Mouse (Mus musculus) B cell, adult 2 months (primary cell): ENCODE data around the gene Synj2.

Source experiments
- DNase-seq, 2 experiments: peaks; one replicate each; pipeline ENCODE4 v3.0.0; 2022

Synj2 gene

DNA sequence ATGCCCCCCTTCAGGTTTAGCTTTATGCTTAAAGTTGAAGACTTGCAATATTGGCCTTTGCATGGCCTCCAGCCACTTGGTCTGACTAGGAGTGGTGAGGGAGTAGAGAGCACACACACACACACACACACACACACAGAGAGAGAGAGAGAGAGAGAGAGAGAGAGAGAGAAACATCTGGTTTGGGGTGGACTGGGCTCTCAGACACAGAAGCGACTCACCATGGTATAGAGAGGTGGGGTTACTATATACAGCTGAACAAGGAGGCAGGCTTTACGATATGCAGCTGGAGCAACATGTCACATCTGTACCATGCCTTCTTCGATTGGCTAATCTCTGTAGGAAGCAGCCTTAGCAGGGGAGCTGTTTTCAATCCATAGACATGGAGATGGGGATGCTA lies 5.4 kb upstream of the Synj2 start:
- DNase-seq, result peak in 1 of 2 experiments; percentile 7

DNA sequence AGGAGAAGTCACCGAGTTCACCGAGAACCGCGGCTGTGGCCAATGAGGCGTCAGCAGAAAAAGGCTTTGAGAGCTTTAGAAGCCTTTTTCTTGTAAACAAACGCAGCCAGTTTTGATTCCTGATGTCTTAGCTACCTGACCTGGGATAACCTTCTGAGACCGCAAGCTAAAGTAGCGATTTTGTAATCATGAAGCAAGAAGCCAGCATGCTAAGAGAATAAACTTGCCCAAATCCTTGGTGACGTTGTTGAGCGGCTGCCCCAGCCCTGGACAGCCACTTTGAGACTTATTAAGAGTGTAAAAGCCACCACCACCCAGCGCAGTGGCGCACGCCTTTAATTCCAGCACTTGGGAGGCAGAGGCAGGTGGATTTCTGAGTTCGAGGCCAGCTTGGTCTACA lies 4.8 kb upstream of the Synj2 start:
- no peak for DNase-seq

DNA sequence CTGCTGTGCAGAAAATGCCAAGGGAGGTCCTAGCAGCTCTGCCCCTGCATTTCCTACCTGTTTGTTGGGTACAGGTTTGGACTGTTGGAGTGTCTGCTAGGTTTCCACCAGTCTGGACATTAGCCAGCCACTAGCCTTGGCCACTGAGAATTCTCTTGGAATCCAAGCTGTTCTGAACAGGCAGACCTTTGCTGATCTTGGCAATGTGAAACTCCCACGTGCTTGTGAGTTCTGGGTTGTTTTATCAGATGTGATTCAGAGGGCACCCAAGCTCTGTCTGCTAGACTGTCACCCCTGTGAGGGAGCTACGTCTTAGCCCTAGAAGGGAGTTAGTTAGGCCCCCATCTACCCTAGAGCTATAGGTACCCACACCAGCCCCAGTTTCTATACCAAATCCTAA lies 3.6 kb upstream of the Synj2 start:
- no peak for DNase-seq

DNA sequence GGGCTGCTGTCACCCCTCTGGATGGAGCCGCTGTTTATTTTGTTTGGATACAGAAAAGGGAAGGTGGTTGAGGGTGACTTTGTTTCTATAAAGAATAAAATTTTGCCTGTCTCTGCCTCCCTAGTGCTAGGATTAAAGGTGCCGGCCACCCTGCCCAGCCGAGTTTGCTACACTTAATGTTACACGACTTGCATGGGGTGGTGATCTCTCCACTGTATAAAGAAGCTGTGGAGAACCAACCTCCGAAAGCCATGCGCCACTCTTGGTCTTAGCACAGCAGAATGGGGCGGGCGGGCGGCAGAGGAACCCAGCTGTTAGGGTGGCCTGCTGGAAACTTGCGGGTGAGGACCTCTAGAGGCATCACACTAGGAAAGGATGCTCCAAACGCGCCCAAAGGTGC lies 1.2 kb upstream of the Synj2 start:
- DNase-seq, result no peak

DNA sequence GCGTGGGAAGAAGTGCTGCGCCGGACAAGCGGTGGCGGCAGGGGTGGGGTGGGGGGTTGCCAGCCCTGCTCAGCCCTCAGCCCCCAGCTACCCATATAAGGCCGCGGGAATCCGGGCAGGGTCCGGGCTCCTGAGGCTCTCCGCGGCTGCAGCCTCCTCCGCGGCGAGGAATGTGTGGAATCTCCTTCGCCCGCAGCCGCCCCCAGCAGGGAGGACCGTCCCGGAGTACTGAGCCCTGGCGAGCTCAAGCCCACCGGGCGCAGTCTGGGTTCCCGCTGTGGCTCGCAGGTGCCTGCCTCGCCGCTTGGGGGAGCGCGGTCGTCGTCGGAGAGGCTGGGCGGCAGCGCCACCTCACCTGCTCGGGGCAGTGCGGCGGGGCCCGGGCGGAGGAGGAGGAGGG lies 288 bp upstream of the Synj2 start:
- DNase-seq, result peak; percentile 87 to 88

DNA sequence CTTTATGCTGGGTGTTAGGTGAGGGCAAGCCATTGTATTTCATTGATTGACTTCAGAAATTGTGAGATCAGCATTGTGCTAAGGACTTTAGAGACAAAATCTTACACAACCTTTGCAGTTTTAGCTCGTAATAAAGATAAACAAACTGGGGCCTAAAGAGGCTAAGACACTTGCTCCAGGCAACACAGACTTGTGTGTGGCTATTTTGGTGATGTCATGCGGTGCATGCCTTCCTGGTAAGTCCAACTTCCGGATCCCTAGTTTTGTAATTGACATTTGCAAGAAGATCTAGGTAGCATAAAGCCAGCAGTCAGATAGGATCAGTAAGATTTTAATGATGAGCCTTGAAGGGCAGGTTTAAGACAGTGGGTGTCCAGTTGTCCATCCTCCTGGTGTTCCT lies 1.1 kb downstream of the Synj2 start:
- DNase-seq, result no peak

DNA sequence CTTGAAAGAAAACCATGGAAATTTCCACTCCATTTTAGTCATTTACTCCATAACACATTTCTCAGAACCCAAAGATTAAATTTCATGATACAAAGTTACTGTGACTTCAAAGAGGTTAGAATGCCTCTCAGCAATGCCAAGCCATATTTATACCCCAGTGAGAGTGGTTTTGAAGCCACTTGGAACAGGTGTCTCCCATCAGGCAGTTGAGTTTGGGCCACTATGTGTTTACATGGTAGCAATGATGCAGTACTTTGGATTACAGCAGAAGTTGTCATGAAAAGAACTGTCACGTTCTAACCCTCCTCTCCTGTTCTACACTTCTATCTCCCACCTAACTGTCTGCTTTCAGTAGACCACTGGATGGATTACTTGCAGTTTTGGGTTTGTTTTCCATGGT lies 2.0 kb downstream of the Synj2 start:
- DNase-seq, result no peak

DNA sequence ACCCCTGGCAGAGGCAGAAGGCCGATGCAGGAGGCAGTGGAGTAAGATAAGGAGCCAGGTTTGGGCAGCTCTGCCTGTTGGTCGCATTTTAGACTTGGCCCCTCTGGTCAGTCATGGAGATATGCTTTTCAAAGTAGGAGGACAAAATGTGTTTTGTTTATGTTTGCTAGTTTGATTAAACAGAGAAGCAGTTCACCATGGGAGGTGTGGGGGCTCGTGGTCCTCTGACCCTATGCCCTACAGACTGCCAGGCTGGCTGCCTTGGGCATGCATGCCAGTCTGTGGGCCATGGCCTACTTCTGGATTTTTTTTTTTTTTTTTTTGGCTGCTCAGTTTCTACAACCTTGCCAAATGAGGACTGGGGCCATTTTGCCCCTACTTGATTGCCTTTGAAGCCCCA lies 6.0 kb downstream of the Synj2 start:
- DNase-seq, result no peak

DNA sequence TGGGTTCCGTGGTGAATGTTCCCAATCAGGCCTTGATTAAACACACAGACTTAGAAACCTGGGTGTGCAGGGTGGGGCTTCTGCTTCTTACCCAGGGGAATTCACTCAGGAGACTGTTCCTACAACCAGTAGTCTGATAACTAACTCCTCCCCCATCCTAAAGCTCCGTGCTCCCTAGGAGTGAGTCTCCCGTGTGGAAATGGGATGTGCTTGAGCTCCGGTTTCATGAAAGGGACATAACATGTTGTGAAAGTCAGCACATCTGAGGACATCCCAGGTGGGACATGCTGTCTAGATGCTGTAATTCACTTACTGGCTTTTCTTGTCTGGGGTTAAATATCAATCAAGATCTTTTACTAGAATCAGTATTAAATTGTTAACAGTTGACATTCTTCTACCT lies 11.4 kb downstream of the Synj2 start:
- no peak for DNase-seq

DNA sequence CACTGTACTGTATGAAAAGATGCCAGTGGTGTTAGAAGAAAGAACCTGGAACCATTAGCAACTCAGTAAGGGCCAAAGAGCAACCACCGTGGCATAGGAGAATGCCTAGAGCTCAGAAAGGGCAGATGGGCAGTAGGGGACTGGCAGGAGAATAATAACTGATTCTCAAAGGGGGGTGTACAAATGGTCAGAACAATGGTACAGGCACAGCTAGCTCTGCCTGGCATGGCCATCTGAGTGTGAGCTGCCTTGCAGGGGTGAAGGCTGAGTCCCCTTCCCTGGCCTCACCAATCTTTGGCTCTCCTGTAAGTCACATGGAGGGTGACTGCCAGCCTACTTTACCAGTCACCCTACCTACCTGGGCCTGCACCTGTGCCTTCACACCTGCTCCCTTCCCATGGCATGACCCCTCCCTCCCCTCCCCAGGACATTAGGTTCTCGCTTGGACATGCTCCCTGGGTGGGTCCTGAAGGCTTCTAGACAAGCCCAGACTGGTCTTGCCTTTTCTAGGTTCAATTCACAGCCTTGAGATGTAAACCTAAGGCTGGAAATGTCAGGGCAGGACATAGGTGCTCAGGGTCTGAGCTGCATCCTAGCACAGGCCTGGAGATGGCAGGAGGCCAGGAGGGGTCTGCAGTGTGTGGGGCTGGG lies 15.4 kb downstream of the Synj2 start:
- no peak for DNase-seq

DNA sequence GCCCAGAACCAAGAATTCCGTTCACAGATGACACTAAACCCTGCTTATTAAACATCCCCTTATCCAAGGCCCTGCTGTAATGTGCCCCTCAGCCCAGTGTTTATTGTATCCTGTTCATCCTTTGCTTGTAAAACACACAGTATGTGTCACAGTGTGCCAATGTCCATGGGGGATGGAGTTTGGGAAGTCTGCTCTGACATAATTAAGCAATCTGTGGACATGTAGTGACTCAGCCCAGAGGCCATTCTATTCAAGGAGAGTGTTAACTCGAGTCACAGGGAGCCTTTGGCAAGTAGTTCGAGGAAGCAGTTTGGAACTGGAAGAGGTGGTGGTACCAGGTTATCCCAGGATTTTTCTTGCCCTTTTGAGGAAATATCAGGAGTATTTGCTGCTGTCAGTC lies 16.0 kb downstream of the Synj2 start:
- DNase-seq, result no peak

DNA sequence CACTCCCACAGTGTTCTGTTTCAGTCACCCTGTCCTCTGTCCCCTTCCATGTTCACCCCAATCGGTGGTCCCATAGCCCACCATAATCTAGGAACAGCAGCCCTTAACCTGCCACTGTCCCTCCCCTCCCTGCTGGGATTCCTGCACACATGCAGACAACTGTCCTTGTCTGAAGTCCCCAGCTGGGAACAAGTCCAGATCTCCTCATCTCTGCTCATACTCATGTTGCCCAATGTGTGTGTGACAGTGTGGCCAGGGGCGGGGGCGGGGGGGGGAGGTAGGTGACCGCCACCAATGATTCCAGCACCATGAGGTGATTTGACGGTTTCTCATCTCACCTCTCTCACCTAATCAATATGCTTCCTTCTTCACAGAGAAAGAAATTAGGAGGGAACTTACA lies 17.1 kb downstream of the Synj2 start:
- no peak for DNase-seq

DNA sequence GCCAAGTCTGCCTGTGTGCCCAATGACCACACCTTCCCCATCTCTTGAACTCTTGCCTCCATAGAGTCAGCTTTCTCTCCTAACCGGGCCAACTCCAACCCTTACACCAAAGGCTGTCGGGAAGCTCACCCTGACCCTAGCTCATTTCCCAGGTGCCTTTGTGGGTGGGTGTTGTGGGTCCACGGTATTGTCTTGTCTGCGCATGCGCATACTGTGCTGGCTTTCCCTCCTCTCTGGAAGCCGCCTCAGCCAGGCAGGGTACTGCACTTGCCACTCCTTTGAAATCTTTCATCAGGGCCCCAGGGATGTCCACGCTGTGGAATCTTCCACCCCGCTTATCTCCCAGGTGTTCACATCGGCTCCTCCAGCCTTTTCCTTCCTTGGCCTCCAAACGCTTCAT lies 17.6 kb downstream of the Synj2 start:
- no peak for DNase-seq

DNA sequence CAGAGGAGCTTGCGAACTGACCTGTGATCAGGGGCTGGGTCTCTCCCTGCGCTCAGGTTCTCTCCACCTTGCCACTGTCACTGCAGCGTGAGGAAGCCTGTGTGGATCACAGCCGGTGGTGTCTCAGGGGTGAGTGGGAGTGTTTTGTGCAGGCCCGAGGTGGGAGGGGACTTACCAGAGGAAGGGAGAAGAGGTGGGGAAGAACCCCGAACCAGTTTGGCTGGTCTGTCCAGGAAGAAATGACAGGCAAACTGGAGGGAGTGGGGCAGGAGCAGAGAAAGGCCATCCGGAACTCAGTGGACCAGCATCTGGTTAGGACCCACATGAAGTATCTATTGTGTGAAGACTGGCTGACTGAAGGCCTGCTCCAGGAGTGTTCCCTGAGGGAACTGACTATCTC lies 18.0 kb downstream of the Synj2 start:
- DNase-seq, result no peak

DNA sequence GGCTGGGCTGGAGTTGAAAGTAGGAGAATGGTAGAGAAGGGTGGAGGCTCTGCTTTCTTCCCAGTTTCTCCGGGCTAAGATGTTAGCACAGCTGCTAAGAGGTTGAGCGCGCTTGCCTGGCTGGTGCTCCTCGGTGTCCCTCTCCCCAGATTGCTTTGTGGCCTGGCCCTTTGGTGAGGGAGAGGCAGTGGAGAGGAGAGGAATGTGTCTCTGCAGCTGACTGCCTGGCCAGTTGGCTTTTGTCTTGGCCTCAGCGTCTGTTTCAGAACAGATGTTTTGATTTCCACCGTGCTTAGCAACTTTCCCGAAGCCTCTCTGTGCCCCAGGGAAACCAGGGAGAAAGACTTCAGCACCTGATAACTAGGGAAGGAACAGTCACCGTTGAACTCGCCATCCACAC lies 18.7 kb downstream of the Synj2 start:
- no peak for DNase-seq

DNA sequence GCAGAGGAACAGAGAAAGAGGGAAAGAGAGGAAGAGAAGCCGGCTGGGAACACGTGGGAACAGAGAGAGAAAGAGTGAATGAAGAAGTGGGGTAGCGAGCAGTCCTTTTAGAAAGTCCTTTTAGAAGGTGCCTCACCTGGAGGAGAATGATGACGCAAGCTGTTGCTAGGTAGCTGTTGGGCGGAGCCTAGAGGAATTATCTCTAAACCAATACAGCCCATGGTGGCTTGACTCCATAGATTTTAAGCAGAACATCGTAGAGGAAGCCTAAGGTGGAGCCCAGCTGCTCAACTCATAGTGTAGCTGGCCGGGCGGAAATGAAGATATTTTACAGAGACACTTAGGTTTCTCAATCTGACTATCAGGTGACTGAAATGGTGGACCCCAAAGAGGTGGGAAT lies 22.7 kb downstream of the Synj2 start:
- no peak for DNase-seq

DNA sequence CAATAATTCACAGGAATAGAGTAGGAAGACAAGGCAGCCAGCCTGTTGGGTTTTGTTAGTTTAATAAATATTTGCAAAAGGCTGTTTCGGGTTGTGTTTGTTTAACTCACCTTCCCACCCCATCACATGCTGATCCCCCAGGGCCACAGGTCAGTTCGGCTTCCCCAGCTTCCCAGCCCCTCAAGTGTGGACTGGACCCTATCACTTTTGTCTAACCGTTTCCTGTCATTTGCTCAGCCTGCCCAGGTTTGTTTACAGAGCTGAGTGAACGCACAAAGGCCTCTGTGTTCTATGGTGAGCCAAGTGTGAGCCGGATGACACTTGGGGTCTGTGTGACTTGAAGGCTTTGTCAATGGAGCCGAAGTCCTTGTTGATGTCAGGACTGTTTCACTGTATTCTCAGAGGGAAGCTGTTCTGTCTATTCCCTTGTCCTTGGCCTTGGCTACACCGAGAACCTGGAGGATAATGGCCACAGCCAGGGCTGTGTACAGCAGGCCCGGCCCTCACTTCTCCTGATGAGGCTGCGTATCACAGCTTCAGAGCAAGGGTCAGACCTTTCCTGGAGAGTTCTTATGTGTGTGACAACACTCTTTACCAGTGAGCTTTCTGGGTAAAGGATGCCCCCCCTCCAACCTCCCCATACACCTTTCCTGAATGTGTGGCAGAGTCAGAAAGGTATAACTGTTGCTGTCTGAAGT lies 24.2 kb downstream of the Synj2 start:
- no peak for DNase-seq

DNA sequence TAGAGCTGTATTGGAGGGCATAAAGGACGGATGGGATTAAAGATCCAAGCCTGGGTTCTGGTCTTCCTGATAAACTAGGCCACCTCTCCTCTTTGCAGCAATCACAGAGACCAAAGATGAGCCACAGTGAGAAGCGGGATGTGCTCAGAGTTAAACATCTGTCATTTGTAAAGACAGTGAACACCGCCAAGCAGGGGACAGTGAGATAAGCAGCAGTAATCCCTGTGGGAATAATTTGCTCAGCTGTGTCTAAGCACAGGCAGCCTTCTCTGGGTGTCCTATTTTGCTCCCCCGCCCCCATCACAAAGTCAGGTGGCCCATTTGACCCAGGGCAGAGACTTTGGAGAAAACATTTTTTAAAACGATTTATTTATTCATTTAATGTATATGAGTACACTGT lies 25.6 kb downstream of the Synj2 start:
- DNase-seq, result no peak

DNA sequence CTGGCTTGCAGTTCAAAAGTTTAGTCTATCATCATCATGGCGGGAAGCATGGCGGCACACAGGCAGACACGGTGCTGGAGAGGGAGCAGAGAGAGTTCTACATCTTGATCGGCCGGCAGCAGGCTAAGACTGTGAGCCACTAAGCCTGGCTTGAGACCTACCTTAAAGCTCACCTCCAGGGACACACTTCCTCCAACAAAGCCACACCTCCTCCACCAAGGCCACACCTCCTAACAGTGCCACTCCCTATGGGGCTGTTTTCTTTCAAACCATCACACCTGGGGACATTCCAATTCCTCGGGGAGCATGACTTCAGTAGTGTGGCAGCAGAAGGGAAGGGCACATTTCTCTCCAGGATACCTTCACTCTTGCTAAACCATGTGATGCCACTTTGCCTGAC lies 27.5 kb downstream of the Synj2 start:
- DNase-seq, result peak in 1 of 2 experiments; percentile 26

DNA sequence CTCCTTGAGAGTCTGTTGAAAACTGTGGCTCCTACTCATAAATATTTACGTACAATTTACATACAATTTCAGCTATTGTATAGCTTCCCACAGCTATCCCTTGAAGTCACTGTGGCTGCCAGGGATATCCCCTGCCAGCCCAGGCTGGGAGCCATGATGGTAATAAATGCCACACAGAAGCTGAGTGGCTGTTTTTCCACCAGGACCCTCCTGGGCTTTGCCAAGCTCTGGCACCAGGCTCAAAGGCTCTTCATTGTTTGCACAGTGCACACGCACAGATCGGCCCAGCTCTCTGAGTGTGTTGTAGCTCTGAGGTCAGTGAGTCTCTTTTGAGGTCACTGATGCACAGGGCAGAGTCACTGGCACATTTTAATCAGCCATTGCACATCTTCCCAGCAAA lies 28.2 kb downstream of the Synj2 start:
- no peak for DNase-seq

DNA sequence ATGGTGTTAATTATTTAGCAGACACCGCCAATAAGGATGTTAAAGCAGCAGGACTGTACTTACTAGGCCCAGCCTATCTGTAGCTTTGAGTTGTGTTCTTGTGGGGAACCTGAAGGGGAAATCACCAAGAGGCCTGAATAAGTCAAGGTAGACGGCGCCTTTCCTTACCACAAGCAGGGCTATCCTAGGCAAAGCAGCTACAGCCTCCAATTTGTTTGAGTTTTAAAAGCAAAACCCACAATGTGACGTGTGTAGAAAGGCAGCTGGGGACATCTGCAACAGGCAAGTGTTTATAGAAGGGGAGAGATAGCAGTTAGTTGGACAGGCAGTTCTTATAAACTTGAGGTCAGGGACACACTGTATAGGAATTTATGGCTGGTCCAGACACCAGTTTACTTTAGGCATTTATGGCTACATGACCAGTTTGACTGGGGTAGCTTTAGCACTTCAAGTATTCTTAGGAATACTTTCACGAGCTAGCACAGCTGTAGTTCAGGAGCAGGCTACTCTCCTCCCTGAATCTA lies 29.3 kb downstream of the Synj2 start:
- no peak for DNase-seq

DNA sequence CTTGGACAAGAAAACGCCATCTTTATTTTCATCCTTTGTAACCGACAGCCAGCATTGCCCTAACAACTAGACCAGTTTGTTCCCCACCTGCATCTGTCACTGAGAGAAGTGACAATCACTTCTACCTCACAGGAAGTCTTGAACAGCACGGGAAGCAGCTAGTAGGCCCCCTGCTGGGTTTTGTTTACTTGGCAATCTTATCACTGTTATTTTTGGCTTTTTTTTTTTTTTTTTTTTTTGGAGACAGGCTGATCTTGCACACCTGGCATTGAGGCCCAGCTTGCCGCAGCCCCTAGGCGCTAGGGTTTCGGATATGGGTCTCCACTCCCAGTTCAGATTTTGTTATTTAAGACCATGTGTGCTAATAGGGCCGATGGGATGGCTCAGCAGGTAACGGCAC lies 32.5 kb downstream of the Synj2 start:
- DNase-seq, result peak in 1 of 2 experiments; percentile 12

DNA sequence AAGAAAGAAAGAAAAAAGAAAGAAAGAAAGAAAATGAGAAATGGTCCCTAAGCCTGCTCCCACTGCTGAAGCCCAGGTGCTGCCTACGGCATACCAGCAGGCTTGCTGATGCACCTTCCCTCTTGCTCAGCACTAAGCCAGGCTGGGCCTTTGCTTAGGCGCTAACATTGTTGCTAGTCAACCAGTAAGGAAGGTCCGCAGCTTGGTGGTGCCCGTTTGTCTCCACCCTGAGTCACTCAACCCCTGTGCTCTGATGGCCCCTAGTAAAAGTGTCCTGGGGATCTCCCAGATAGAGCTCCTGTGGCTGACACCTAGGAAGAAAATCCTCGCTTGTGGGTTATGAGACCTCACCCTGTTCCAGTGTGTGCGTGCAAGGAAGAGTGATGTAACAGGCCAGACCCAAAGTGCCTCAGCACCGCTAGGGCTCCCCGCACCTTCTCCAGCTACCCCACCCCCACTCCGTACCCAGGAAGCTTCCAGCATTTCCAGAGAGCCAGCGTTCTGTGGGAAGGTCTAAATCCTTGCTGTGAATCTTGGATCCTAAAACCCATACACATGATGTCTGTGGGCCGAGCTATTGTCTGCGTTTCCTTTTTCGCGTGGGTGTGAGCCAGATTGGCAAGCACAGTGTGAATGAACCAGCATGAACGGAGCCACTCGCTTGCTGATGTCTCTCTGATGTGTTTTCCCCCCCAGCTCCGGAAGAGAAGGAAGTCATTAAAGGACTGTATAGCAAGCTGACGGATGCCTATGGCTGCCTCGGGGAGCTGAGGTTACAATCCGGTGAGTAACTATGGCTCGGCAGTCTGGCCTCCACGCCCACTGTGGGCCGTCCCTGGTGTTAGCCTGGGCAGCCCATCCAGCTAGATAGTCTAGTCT lies 34.3 kb downstream of the Synj2 start:
- peak; percentile 58 to 59 for DNase-seq
